Mouse (Mus musculus): ENCODE data around the gene Tshz2.

DNA sequence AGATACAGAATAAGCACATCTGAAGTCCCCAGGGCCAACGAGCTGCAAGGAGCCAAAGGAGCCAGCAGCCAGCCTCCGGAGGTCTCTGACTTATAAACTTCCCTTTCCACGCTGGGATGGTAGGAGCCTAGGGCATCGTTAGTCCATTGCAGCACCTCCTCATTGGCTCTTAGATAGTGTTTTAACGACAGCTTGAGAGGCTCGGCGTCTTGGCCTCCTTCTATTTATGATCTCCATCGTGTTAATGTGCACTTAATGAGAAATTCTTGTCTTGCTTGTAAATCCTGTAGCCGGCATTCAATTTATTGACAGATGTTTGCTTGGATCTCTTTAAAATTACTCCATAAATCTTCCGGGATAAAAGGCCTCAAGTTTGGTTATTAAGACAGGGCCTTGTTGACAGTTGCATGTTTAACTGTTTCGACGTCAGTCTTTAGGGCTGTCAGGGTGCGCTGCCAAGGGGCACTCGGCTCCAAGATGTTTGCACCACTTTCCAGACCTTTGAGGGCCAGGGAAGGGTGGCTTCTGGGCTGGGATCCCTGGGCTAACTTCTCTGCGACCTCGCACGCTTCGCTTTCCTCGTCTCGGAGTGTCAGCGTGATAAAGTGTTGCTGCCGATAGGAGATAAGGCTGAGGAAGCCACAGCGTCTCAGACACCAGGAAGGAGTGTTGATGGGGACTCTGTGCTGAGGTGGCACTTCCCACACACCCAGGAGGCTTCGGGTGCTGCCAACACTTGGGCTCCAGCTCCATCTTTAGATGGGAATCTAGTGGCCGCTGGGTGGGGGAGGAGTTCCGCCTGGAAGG, 150.3 kb downstream of the Tshz2 start:
- TF ChIP-seq CTCF (IDR thresholded peaks at IDR 0.05; ENCODE audit: extremely low read depth, insufficient read length, insufficient replicate concordance, low read depth, low read length) (no peak), POLR2A (IDR thresholded peaks at IDR 0.05; ENCODE audit: low read depth, low read length) (no peak)

Measured in small intestine, adult 2 months (tissue).